Mouse (Mus musculus) MEL (cell line): ENCODE measurements at regions not wholly inside any gene's neighbourhood (a gene's known extent, or its start where the extent isn't known, plus 50 kb on each side); places are given as distances from the start of the nearest gene placed in this dataset.

Source experiments
- CHD1 ChIP-seq: IDR thresholded peaks from 2 replicates; pipeline ENCODE4 v1.6.1; 2012; ENCODE audit warnings: low read depth, mild to moderate bottlenecking, inconsistent platforms, low read length, improper control_type of control experiment
- CTCF ChIP-seq, 3 experiments: IDR thresholded peaks in 2 of 3; conservative IDR thresholded peaks in 1 of 3; 2 replicates each; pipeline ENCODE4 v1.5.1; 2011 to 2012; ENCODE audit warnings: low read length in 3 of 3, low read depth in 2 of 3, mild to moderate bottlenecking in 2 of 3, improper control_type of control experiment in 1 of 3, inconsistent platforms in 1 of 3, mixed read lengths in 1 of 3, moderate library complexity in 1 of 3; ENCODE audit not compliant: control insufficient read depth in 1 of 3, insufficient read depth in 1 of 3, poor library complexity in 1 of 3, severe bottlenecking in 1 of 3
- EP300 ChIP-seq, 2 experiments: IDR thresholded peaks; 2 replicates each; pipeline ENCODE4 v1.6.1; 2011; ENCODE audit warnings: improper control_type of control experiment in 2 of 2, low read length in 2 of 2, low read depth in 1 of 2, mild to moderate bottlenecking in 1 of 2
- MAFK ChIP-seq: IDR thresholded peaks from 2 replicates; pipeline ENCODE4 v1.6.1; 2011; ENCODE audit warnings: low read depth, mild to moderate bottlenecking, low read length, improper control_type of control experiment, borderline replicate concordance
- MAZ ChIP-seq: IDR thresholded peaks from 2 replicates; pipeline ENCODE4 v1.6.1; 2012; ENCODE audit warnings: low read depth, mild to moderate bottlenecking, inconsistent platforms, low read length, improper control_type of control experiment
- MEF2A ChIP-seq: IDR thresholded peaks from 2 replicates; pipeline ENCODE4 v1.6.1; 2014; ENCODE audit warnings: low read depth, mild to moderate bottlenecking, inconsistent platforms, low read length, improper control_type of control experiment; ENCODE audit not compliant: poor library complexity, insufficient replicate concordance, severe bottlenecking; ENCODE audit errors: extremely low read depth
- MYC ChIP-seq: IDR thresholded peaks from 2 replicates; pipeline ENCODE4 v1.6.1; 2011; ENCODE audit warnings: low read depth, mild to moderate bottlenecking, low read length, improper control_type of control experiment, moderate library complexity
- POLR2A ChIP-seq, 2 experiments: IDR thresholded peaks; 2 replicates each; pipeline ENCODE4 v1.6.1; 2011 to 2012; ENCODE audit warnings: low read length in 2 of 2, mild to moderate bottlenecking in 2 of 2, control low read depth in 1 of 2, improper control_type of control experiment in 1 of 2, low read depth in 1 of 2, moderate library complexity in 1 of 2; ENCODE audit not compliant: control insufficient read depth in 1 of 2, insufficient read depth in 1 of 2, poor library complexity in 1 of 2
- POLR2AphosphoS5 ChIP-seq: IDR thresholded peaks from 2 replicates; pipeline ENCODE4 v1.6.1; 2012; ENCODE audit warnings: low read depth, borderline replicate concordance, mild to moderate bottlenecking, inconsistent platforms, low read length, moderate library complexity, mixed read lengths
- UBTF ChIP-seq: IDR thresholded peaks from 2 replicates; pipeline ENCODE4 v1.6.1; 2012; ENCODE audit warnings: low read depth, mild to moderate bottlenecking, inconsistent platforms, low read length, improper control_type of control experiment, moderate library complexity, borderline replicate concordance; ENCODE audit not compliant: insufficient read depth
- ZC3H11A ChIP-seq: IDR thresholded peaks from 2 replicates; pipeline ENCODE4 v1.6.1; 2012; ENCODE audit warnings: low read depth, mild to moderate bottlenecking, inconsistent platforms, low read length, improper control_type of control experiment

- TF ChIP-seq CHD1 = no peak
- TF ChIP-seq MAFK = no peak
- TF ChIP-seq MAZ = no peak
- TF ChIP-seq CTCF (IDR thresholded peaks at IDR 0.05 in 2 of 3, conservative IDR thresholded peaks at IDR 0.05 in 1 of 3; ENCODE audit: control insufficient read depth in 1 of 3, insufficient read depth in 1 of 3, low read depth in 2 of 3, low read length in 3 of 3, poor library complexity in 1 of 3, severe bottlenecking in 1 of 3) = no peak
- no peak for TF ChIP-seq EP300 (IDR thresholded peaks at IDR 0.05; ENCODE audit: low read depth in 1 of 2, low read length in 2 of 2)
- TF ChIP-seq MEF2A = no peak
- TF ChIP-seq UBTF = no peak
- TF ChIP-seq MYC = no peak
- TF ChIP-seq ZC3H11A = no peak
- TF ChIP-seq POLR2AphosphoS5 = no peak
- TF ChIP-seq POLR2A (IDR thresholded peaks at IDR 0.05; ENCODE audit: control insufficient read depth in 1 of 2, insufficient read depth in 1 of 2, low read depth in 1 of 2, low read length in 2 of 2, poor library complexity in 1 of 2) = no peak
These were observed 73.7 kb upstream of the Dlg1 start for GRCm38 (mm10) chr16:31589576-31589975.
